Mouse (Mus musculus) heart, adult 8-10 months (tissue): ENCODE measurements around the gene Znhit3. TPM values are rescaled to one million over a fixed set of nuclear protein-coding genes. Genes with fewer than 3 reads are reported as not detected.

Experiments used
- DNase-seq: peaks from one replicate; pipeline ENCODE4 v3.0.0; 2022; ENCODE audit warnings: low spot score
- total RNA-seq, 4 experiments: library from RNA; stranded (reverse); gene quantifications; 2 replicates each; pipeline ENCODE4 v1.2.4; 2022

The Znhit3 gene
- total RNA-seq, result 10 to 100 TPM in 3 of 4 experiments, 1 to 10 TPM in 1; 9.6 to 12.6 (median 12.1) TPM

- peak; percentile 92 for DNase-seq
Observed at GRCm38 (mm10) chr11:84916053-84916702, at the start of gene Znhit3. TSS of gene Znhit3 (minus strand) at chr11:84916366.

- DNase-seq, result no peak
Observed at GRCm38 (mm10) chr11:84963556-84963955, 47.4 kb upstream of the Znhit3 start.

- no peak for DNase-seq
Observed at GRCm38 (mm10) chr11:84962536-84962935, 46.4 kb upstream of the Znhit3 start.

- no peak for DNase-seq
Observed at GRCm38 (mm10) chr11:84961571-84961970, 45.4 kb upstream of the Znhit3 start.

GRCm38 (mm10) chr11:84960780-84961179, 44.6 kb upstream of the Znhit3 start:
- no peak for DNase-seq

- DNase-seq, result no peak
Observed at GRCm38 (mm10) chr11:84960291-84960690, 44.1 kb upstream of the Znhit3 start.

- peak; percentile 70 for DNase-seq
Observed at GRCm38 (mm10) chr11:84959701-84960181, 43.6 kb upstream of the Znhit3 start.

GRCm38 (mm10) chr11:84959181-84959580, 43.0 kb upstream of the Znhit3 start:
- DNase-seq, result no peak

GRCm38 (mm10) chr11:84958271-84958630, 42.1 kb upstream of the Znhit3 start:
- no peak for DNase-seq

- no peak for DNase-seq
Observed at GRCm38 (mm10) chr11:84957591-84958270, 41.6 kb upstream of the Znhit3 start, which contains the start of gene Car4. TSS of gene Car4 (plus strand) at chr11:84957786.

- no peak for DNase-seq
Observed at GRCm38 (mm10) chr11:84957171-84957570, 41.0 kb upstream of the Znhit3 start.

- DNase-seq, result no peak
Observed at GRCm38 (mm10) chr11:84956400-84956799, 40.2 kb upstream of the Znhit3 start.

- DNase-seq, result no peak
Observed at GRCm38 (mm10) chr11:84952611-84953010, 36.4 kb upstream of the Znhit3 start.

- no peak for DNase-seq
Observed at GRCm38 (mm10) chr11:84948526-84948925, 32.4 kb upstream of the Znhit3 start.

GRCm38 (mm10) chr11:84948114-84948513, 31.9 kb upstream of the Znhit3 start:
- no peak for DNase-seq

- no peak for DNase-seq
Observed at GRCm38 (mm10) chr11:84947206-84947605, 31.0 kb upstream of the Znhit3 start.

- no peak for DNase-seq
Observed at GRCm38 (mm10) chr11:84945841-84946240, 29.7 kb upstream of the Znhit3 start.

- no peak for DNase-seq
Observed at GRCm38 (mm10) chr11:84944639-84945435, 28.7 kb upstream of the Znhit3 start.

GRCm38 (mm10) chr11:84943948-84944347, 27.8 kb upstream of the Znhit3 start:
- DNase-seq, result no peak

GRCm38 (mm10) chr11:84940140-84940539, 24.0 kb upstream of the Znhit3 start:
- DNase-seq, result no peak

- DNase-seq, result no peak
Observed at GRCm38 (mm10) chr11:84939508-84940053, 23.4 kb upstream of the Znhit3 start.

- DNase-seq, result no peak
Observed at GRCm38 (mm10) chr11:84932261-84932660, 16.1 kb upstream of the Znhit3 start.
